Mouse (Mus musculus) duodenum, adult 2 months (tissue): ENCODE measurements around the gene Ddx24. TPM values are rescaled to one million over a fixed set of nuclear protein-coding genes. Genes with fewer than 3 reads are reported as not detected.

ENCODE experiments used
- polyA plus RNA-seq: library from polyadenylated mRNA; depleted of rRNA; stranded (reverse); fragments of >200 nt; gene quantifications from 2 replicates; pipeline ENCODE4 v1.2.3, GENCODE M21; 2012; ENCODE audit warnings: low replicate concordance; rRNA removed

Gene Ddx24
- polyA plus RNA-seq: 10.8 and 13.6 TPM in 2 replicates

DNA sequence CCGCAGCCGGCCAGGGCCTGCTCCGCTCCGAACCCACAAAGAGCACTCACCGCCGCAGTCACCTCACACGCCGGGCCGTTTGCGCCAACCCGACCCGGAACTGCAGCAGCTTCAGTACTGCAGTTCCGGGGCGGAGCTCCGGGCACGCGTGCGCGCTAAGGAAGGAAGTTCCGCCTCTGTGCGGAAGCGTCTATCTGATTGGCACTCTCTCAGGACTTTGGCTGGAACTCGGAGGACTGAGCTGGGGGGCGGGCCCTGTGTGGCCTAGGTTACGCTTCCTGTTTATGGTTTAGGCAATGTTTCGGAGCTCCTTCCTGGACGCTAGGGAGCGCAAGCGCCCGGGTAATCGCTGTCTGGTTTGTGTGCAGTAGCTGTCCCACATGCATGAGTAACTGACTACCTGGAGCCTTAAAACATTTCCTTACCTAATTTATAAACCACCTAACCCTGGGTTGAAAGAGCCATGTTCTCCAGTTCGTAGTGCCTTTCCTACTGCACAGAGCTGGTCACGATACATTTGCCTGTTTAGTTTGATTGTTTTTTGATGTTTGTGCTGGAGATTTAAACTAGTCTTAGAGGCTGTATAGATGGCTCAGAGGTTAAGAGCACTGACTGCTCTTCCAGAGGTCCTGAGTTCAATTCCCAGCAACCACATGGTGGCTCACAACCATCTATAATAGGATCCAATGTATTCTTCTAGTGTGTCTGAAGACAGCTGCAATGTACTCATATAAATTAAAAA lies at the start of gene Ddx24:
TSS of gene Ddx24 (minus strand) at position 102 of the 742 bp plus-strand sequence.

GRCm38 (mm10) chr12:103457140-103457539 lies 31.5 kb upstream of the Ddx24 start, which contains the start of gene Ifi27l2b:
TSS of gene Ifi27l2b (minus strand) at chr12:103457223.

DNA sequence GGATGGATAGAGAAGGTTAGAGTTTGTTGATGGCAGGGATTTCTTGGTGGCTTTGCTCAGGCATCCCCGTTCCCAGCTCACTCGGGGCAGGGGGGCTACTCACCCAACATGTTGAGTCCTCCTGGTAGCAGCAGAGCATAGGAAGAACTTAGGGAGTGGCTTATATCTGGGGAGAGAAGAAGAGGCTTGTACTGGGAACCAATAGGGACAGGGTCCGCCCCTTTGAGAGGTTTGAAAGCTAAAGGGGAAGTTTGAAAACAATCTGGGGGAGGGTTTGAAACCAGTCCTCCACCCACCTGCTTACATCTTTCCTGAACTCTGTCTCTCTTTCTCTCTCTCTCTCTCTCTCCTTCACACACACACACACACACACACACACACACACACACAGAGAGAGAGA lies 17.9 kb upstream of the Ddx24 start, which contains the start of gene Ifi27l2a:
TSS of gene Ifi27l2a (minus strand) at position 157 of the 400 bp plus-strand sequence.

DNA sequence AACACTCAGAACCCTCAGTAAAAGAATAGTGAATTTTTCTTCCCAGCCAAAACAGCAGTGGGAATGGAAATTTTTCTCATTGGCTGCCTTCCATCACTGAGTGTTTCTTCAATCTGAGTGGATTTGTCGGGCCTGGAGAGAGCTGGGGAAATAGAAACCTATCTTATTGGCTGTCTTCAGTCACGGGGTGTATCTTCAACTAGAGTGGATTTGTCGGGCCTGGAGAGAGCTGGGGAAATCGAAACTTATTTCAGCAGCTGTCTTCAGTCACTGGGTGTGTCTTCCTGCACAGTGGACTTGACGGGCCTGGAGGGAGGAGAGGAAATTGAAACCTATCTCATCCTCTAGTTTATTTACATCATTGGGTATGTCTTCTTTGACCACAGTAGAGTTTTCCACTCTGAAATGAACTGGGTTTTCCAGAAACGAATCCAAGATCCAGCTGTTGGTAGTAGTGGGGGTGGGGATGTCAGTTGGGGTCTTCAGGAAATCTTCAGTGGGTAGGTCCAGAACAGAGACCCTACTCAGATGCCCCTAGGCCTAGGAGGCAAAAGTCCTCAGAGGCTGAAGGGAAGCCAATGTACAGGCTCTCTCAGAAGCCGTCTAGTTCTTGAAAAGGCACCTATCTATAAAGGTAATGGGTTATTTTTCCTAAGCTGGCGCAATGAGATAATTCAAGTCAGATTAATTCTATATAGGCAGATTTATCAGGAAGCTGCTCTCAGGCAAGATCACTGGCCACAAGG lies 8.5 kb upstream of the Ddx24 start, which contains the start of gene Ifi27:
TSS of gene Ifi27 (plus strand) at position 226 of the 746 bp plus-strand sequence.

GRCm38 (mm10) chr12:103407720-103408119 lies 17.9 kb downstream of the Ddx24 start, which contains the start of gene 9330161L09Rik:
TSS of gene 9330161L09Rik (minus strand) at chr12:103407820.

DNA sequence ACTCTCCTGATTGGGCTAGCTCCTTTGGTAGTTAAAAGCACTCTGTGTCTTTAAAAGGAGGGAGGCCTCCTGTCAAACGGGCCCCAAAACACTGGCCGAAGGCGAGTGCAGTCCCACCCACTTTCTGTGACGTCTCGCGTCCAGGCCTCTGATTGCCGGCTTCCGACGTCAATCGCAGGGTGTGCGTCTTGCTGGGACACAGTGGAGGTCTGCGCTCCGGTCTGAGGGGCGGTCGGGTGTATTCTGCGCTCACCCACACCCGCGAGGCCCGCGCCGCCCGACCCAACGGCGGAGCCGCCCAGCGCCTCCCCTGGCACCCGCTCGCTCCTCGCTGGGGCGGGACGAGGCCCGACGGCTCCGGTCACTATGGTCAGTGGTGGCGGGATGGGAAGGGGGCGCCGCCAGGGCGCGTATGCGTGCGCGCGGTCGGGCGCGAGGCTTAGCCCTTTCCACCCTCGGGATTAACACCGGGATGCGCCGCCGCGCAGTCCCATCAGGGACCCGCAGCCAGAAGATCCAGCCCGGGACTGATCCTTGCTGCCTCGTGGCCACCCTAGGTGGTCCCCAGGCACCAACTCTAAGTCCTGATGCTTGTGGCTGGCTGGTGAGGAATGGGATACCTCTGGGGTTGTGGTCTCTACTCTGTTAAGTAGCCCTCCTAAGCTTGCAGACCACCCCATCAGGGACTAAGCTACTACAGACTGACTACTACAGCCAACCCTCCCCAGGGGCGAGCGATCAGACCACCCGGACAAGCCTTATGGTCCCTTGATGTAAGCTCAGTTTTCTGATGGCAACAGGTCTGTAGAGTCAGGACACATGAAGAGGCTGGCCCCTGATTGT lies 36.9 kb downstream of the Ddx24 start, which contains the start of gene Otub2:
TSS of gene Otub2 (plus strand) at position 178 of the 843 bp plus-strand sequence.

Other genes with a start within 250 kb of the Ddx24 start
- 0.49 and 1.3 TPM in 2 replicates for gene Prima1, start 183.7 kb downstream of the Ddx24 start, polyA plus RNA-seq
- gene Fam181a, start 114.9 kb downstream of the Ddx24 start, polyA plus RNA-seq: not detected in 2 replicates
- 57.4 and 84.1 TPM in 2 replicates for gene Asb2, start 69.8 kb downstream of the Ddx24 start, polyA plus RNA-seq
- 0.40 and 1.0 TPM in 2 replicates for gene Otub2, start 37.1 kb downstream of the Ddx24 start, polyA plus RNA-seq
- gene 9330161L09Rik, start 18.0 kb downstream of the Ddx24 start, polyA plus RNA-seq: 0.28 and 0.39 TPM in 2 replicates
- 91.0 and 200 TPM in 2 replicates for gene Ifi27, start 8.4 kb upstream of the Ddx24 start, polyA plus RNA-seq
- gene Ifi27l2a, start 17.9 kb upstream of the Ddx24 start, polyA plus RNA-seq: 120 and 366 TPM in 2 replicates
- gene Ifi27l2b, start 31.4 kb upstream of the Ddx24 start, polyA plus RNA-seq: 397 and 1,522 TPM in 2 replicates
- gene Ppp4r4, start 106.5 kb upstream of the Ddx24 start, polyA plus RNA-seq: 0.06 TPM in 1 of 2 replicates, not detected in the other
- gene Serpina10, start 205.6 kb upstream of the Ddx24 start, polyA plus RNA-seq: 0.08 TPM in 1 of 2 replicates, not detected in the other
- gene Serpina6, start 231.4 kb upstream of the Ddx24 start, polyA plus RNA-seq: not detected in 2 replicates